Mouse (Mus musculus): Measurements from ENCODE around the gene Tmem219.

DNA sequence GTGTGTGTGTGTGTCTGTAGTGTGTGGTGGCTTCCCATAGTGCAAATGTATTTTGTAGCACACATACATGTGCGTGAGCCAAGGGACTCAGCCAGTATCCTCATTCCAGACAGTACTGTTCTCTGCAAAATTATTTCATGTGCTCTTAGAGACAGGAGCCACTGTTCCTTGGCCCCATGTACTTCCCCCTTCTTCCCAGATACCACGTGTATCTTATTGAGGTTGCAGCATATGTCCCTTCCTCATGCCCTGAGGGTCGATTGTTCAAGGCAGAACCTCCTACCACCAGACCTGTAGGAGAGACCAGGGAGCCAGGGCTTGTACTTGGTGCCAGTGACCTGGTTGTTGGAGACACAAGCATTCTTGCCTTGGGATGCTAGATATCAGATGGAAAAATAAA, 32.4 kb upstream of the Tmem219 start:
- no peak for TF ChIP-seq CTCF (conservative IDR thresholded peaks at IDR 0.05; ENCODE audit: low read length)
- TF ChIP-seq NANOG (IDR thresholded peaks at IDR 0.05; ENCODE audit: borderline replicate concordance, low read length): no peak

Measured in E14TG2a.4 (cell line).